Mouse (Mus musculus) kidney, postnatal 0 days (tissue): ENCODE data around the gene Dact3. TPM values are rescaled to one million over a fixed set of nuclear protein-coding genes. Genes with fewer than 3 reads are reported as not detected.

Experiments
- ATAC-seq: fragments of 200-750 bp; cut with Nextera tagmentation; replicated peaks from 2 replicates; pipeline ENCODE4 v1.8.0; 2017; ENCODE audit warnings: low read depth, moderate number of reproducible peaks, moderate TSS enrichment, moderate library complexity; ENCODE audit not compliant: low FRiP score
- DNase-seq: peaks from one replicate; pipeline ENCODE4 v3.0.0-alpha.2; 2016; ENCODE audit warnings: low spot score
- H3K27ac ChIP-seq: fragments of 300-500 bp; sonication (generic); 2 replicates; pipeline ENCODE4 v1.5.1; 2014; ENCODE audit warnings: mild to moderate bottlenecking
- H3K27me3 ChIP-seq: fragments of 300-500 bp; sonication (generic); 2 replicates; pipeline ENCODE4 v1.6.1; 2014; ENCODE audit warnings: low read length, mixed read lengths; ENCODE audit not compliant: insufficient read depth
- H3K36me3 ChIP-seq: fragments of 300-500 bp; sonication (generic); 2 replicates; pipeline ENCODE4 v1.6.1; 2014; ENCODE audit warnings: low read length, mixed read lengths; ENCODE audit not compliant: insufficient read depth
- H3K4me1 ChIP-seq: fragments of 300-500 bp; sonication (generic); replicated peaks from 2 replicates; pipeline ENCODE4 v1.6.1; 2014; ENCODE audit warnings: antibody characterized with exemption, low read length, mixed read lengths; ENCODE audit not compliant: insufficient read depth
- H3K4me2 ChIP-seq: fragments of 300-500 bp; sonication (generic); 2 replicates; pipeline ENCODE4 v1.6.1; 2014; ENCODE audit warnings: mild to moderate bottlenecking, low read length, moderate library complexity, mixed read lengths
- H3K4me3 ChIP-seq: fragments of 300-500 bp; sonication (generic); replicated peaks from 2 replicates; pipeline ENCODE4 v1.5.1; 2014; ENCODE audit warnings: low read depth, low read length
- H3K9ac ChIP-seq: fragments of 300-500 bp; sonication (generic); 2 replicates; pipeline ENCODE4 v1.6.1; 2014; ENCODE audit warnings: low read depth, low read length
- H3K9me3 ChIP-seq: fragments of 300-500 bp; sonication (generic); replicated peaks from 2 replicates; pipeline ENCODE4 v1.6.1; 2016; ENCODE audit warnings: low read length, inconsistent platforms, mixed read lengths
- CTCF ChIP-seq: IDR thresholded peaks from 2 replicates; pipeline ENCODE4 v1.5.1; 2016; ENCODE audit warnings: antibody characterized with exemption, low read depth, mild to moderate bottlenecking, moderate library complexity
- WGBS: fragments of 180-500 bp; shearing (Covaris S2); extraction: QIAGEN DNeasy Blood & Tissue Kit; methylation state at CpG from one replicate; pipeline ENCODE4 v1.1.7; 2014; 5-methylcytosine and 5-hydroxymethylcytosine counted together
- polyA plus RNA-seq: library from polyadenylated mRNA; unstranded; fragments of >200 nt; fragmentation: Nextera tagmentation; extraction: Ambion mirVana; gene quantifications from 2 replicates; pipeline ENCODE4 v1.2.1, GENCODE M21; 2015

Dact3 gene
- polyA plus RNA-seq, 1 experiment from 2014 or later = 4.3 TPM

DNA sequence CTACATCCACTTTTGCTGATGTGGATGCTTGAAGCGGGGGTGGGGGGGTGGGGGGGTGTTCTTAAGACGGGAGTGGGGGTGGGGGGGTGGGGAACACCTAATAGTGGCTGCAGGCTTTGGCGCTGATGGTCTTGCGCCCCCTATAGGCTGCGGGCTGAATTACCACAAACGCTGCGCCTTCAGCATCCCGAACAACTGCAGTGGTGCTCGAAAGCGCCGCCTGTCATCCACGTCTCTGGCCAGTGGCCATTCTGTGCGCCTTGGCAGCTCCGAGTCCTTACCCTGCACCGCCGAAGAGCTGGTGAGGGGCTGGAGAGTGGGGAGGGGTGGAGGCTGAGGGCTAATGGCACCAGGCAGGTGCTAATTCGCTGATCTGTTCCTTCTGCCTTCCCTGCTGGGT lies 26.5 kb upstream of the Dact3 start:
- WGBS = 34% methylated on average over 17 of the region's 17 CpGs
- H3K4me1 ChIP-seq = peaks cover 6% of the 10 kb centered on the region
- no peak overlapping the region for H3K4me3 ChIP-seq
- no peaks in the 10 kb centered on the region for H3K9me3 ChIP-seq
- ATAC-seq (no peak), DNase-seq (no peak)
- H3K27me3 ChIP-seq = no peaks in the 10 kb centered on the region
- H3K36me3 ChIP-seq = peaks cover 20% of the 10 kb centered on the region; the same call in 1 of the 2 replicates
- no peak overlapping the region for H3K4me2 ChIP-seq
- H3K27ac ChIP-seq = no peak overlapping the region
- peak; percentile 61 for TF ChIP-seq CTCF
- H3K9ac ChIP-seq = no peak overlapping the region

DNA sequence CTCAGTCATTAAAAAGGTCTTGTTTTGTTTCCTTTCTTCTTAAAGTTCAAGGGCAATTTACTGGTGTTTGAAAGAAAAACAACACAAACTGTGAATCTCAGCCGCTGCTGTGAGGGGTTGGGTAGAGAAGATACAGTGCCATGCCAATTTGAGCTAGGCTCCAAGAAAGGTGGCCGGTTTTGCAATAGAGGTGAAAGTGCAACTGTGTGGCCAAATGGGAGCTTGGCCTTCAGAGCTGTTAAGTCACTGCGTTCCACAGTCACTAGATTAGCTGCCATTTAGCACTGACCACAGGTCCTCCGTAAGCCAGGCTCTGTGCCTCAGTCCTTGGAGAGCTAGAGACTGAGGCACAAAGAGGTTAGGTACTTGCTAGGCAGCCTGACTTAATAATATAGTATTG lies 23.5 kb upstream of the Dact3 start:
- no peak overlapping the region for H3K4me2 ChIP-seq
- no peak overlapping the region for H3K27ac ChIP-seq
- WGBS = 63% methylated on average over 4 of the region's 4 CpGs
- no peaks in the 10 kb centered on the region for H3K27me3 ChIP-seq
- H3K4me1 ChIP-seq = no peaks in the 10 kb centered on the region
- no peak overlapping the region for H3K9ac ChIP-seq
- no peak for TF ChIP-seq CTCF
- H3K9me3 ChIP-seq = no peaks in the 10 kb centered on the region
- no peak overlapping the region for H3K4me3 ChIP-seq
- ATAC-seq = no peak
- H3K36me3 ChIP-seq = peaks cover 40% of the 10 kb centered on the region
- DNase-seq = no peak

DNA sequence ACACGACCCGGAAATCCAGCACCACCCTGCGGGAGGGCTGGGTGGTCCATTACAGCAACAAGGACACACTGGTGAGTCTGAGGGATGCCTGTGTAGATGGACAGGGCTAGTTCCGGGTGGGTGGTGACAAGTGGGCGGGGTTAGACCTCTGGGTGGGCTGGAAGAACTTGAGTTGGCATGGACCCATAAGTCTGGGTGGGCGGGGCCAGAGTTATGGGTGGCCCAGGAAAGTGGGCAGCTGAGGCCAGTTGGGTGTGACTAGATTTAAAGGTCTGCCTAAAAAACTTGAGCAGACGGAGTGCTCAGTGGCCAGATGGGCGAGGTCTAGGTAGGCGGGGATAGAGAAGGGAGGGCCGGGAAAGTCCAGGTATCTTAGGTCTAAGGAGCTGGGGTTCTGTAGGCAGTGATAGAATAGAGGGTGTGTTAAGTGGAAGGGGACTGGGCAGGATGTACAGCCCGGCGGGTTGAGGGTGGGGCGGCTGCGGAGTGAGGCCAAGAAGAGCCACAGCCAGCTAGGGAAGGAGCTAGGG lies 21.8 kb upstream of the Dact3 start:
- H3K27ac ChIP-seq = no peak overlapping the region
- H3K4me2 ChIP-seq = no peak overlapping the region
- ATAC-seq (peak; percentile 51), DNase-seq (no peak)
- no peaks in the 10 kb centered on the region for H3K4me1 ChIP-seq
- H3K9me3 ChIP-seq = no peaks in the 10 kb centered on the region
- peaks cover 47% of the 10 kb centered on the region for H3K36me3 ChIP-seq
- no peak overlapping the region for H3K9ac ChIP-seq
- H3K4me3 ChIP-seq = no peak overlapping the region
- H3K27me3 ChIP-seq = no peaks in the 10 kb centered on the region
- TF ChIP-seq CTCF = no peak
- WGBS = 75% methylated on average over 14 of the region's 14 CpGs

DNA sequence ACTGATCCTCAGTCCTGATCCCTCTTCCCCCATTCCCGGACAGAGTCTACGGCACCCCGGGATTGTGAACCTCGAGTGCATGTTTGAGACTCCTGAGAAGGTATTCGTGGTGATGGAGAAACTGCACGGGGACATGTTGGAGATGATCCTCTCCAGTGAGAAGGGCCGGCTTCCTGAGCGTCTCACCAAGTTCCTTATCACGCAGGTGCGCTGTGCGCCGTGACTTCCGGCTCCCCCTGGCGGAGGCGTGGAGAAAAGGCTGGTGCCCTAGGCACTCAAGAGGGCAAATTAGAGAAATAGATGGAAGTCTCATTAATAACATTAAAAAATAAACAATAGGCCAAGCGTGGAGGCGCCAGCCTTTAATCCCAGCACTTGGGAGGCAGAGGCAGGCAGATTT lies 16.8 kb upstream of the Dact3 start:
- H3K9ac ChIP-seq = no peak overlapping the region
- ATAC-seq (no peak), DNase-seq (peak; percentile 40)
- H3K4me3 ChIP-seq = no peak overlapping the region
- no peaks in the 10 kb centered on the region for H3K27me3 ChIP-seq
- 23% methylated on average over 17 of the region's 17 CpGs for WGBS
- peaks cover 36% of the 10 kb centered on the region for H3K36me3 ChIP-seq
- no peaks in the 10 kb centered on the region for H3K4me1 ChIP-seq
- H3K27ac ChIP-seq = no peak overlapping the region
- no peak overlapping the region for H3K4me2 ChIP-seq
- no peaks in the 10 kb centered on the region for H3K9me3 ChIP-seq
- peak; percentile 71 for TF ChIP-seq CTCF

DNA sequence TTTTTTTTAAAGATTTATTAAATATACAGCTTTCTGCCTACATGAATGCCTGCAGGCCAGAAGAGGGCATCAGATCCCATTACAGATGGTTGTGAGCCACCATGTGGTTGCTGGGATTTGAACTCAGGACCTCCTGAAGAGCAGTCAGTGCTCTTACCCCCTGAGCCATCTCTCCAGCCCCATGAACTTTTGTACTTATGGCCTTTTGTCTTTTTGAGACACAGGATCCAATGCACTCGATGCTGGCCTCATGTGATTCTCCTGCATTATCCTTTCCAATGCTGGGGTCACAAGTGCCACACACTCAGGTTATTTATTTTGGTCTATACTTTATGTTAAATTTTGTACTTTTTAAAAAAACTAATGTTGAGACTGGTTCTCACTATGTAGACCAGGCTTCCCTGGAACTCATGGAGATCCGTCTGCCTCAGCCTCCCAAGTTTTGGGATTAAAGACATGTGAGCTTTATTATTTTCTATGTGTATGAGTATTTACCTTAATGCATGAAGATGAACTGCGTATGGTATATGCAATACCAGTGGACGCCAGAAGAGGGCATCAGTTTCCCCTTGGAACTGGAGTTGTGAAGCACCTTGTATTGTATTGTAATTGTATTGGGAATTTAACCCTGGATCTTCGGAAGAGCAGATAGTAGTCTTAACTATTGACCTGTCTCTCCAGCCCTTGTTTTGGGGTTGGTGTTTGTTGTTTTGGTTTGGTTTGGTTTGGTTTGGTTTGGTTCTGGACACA lies 15.0 kb upstream of the Dact3 start:
- H3K27me3 ChIP-seq = no peaks in the 10 kb centered on the region
- TF ChIP-seq CTCF = peak; percentile 83
- H3K36me3 ChIP-seq = peaks cover 30% of the 10 kb centered on the region
- no peaks in the 10 kb centered on the region for H3K4me1 ChIP-seq
- DNase-seq (peak; percentile 61), ATAC-seq (no peak)
- H3K4me2 ChIP-seq = no peak overlapping the region
- H3K9me3 ChIP-seq = no peaks in the 10 kb centered on the region
- 32% methylated on average over 5 of the region's 5 CpGs for WGBS
- no peak overlapping the region for H3K9ac ChIP-seq
- no peak overlapping the region for H3K4me3 ChIP-seq
- no peak overlapping the region for H3K27ac ChIP-seq

DNA sequence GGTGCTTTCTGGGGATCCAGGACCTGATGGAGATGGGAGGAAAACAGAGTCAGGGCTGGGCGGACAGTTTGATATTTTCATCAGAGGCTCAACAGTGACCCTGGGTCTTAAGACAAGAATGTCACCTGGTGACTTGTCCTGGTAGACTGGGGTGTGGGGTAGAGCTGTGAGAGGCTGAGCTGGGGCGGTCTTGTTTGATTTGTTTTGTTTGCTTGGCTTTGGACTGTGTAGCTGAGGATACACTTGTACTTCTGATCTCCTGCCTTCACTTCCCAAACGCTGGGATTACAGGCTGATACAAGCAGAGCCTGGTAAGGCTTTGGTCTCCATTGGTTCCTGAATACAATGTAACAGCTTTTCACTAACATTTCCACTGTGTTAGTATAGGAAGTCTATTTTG lies 7.6 kb upstream of the Dact3 start:
- Histone ChIP-seq H3K9ac (no peak overlapping the region), H3K27ac (no peak overlapping the region), H3K4me1 (no peaks in the 10 kb centered on the region), H3K27me3 (no peaks in the 10 kb centered on the region), H3K9me3 (no peaks in the 10 kb centered on the region), H3K36me3 (0 out of 2 replicates have a peak, but pooled peaks cover 14% of the 10 kb centered on the region), H3K4me2 (no peak overlapping the region), H3K4me3 (no peak overlapping the region)
- DNase-seq (no peak), ATAC-seq (no peak)
- TF ChIP-seq CTCF = no peak
- WGBS = 89% methylated on average over 3 of the region's 3 CpGs
